Comparison of ENCODE assay signal across 8 mouse cellular contexts in genomic region chr10:80557346-80557965, GRCm38 (mm10). TPM values are rescaled to one million over a fixed set of nuclear protein-coding genes. Genes with fewer than 3 reads are reported as not detected.
A peak's percentile ranks its signal among the peaks of the same experiment; 100 is the strongest.
DNase-seq lines count a peak whose midpoint lies in the region; ATAC-seq and TF ChIP-seq lines count a peak whose summit lies in the region.

No protein-coding gene starts in this region.

- 16% methylated on average over 5 of the region's 5 CpGs for whole genome bisulfite sequencing in heart, adult 2 months
- WGBS in lung, embryonic 16.5 days: 21% methylated on average over 5 of the region's 5 CpGs

- H3K79me2 ChIP-seq in C2C12 (ENCODE audit: control insufficient read depth, insufficient read depth): peaks cover 90% of the 10 kb centered on the region
- peaks cover 31% of the 10 kb centered on the region for H3K79me2 ChIP-seq in heart, adult 2 months (replicated peaks; ENCODE audit: control insufficient read depth, insufficient read depth, low read length)

- H3ac ChIP-seq in C2C12 (ENCODE audit: control insufficient read depth, insufficient read length, low read depth): no peak overlapping the region

- no peaks in the 10 kb centered on the region for H3K27me3 ChIP-seq in C2C12 (ENCODE audit: control insufficient read depth, insufficient read depth, insufficient read length)
- no peaks in the 10 kb centered on the region for H3K27me3 ChIP-seq in G1E (ENCODE audit: insufficient read depth, low read length)
- no peaks in the 10 kb centered on the region for H3K27me3 ChIP-seq in heart, adult 2 months (ENCODE audit: control insufficient read depth, insufficient read depth, low read length)
- H3K27me3 ChIP-seq in lung, embryonic 16.5 days (ENCODE audit: control insufficient read depth, insufficient read depth, low read depth, low read length): no peaks in the 10 kb centered on the region

- peaks cover 74% of the 10 kb centered on the region for H3K4me1 ChIP-seq in G1E (ENCODE audit: insufficient read depth, low read depth, low read length)
- peaks cover 28% of the 10 kb centered on the region for H3K4me1 ChIP-seq in heart, adult 2 months (ENCODE audit: control insufficient read depth, insufficient read depth, low read length)
- peaks cover 30% of the 10 kb centered on the region for H3K4me1 ChIP-seq in lung, embryonic 16.5 days (replicated peaks; ENCODE audit: control insufficient read depth, insufficient read depth, low read length)

- intact Hi-C loops in heart, adult 2 months (cut with DNase I): loop anchor here (5.0 to 10.0 kb wide), 2 partner anchors 50 to 263 kb away; partner anchors contain the start of genes Apc2 and Rps15

- H3K9ac ChIP-seq in heart, adult 2 months (ENCODE audit: low read depth, low read length): no peak overlapping the region
- H3K9ac ChIP-seq in lung, embryonic 16.5 days (ENCODE audit: low read length): peak overlapping the region; percentile 39

- H3K27ac ChIP-seq in heart, adult 2 months: no peak overlapping the region
- peak overlapping the region; percentile 25 for H3K27ac ChIP-seq in lung, embryonic 16.5 days (ENCODE audit: low read length)

- no peaks in the 10 kb centered on the region for H3K9me3 ChIP-seq in G1E (replicated peaks)
- H3K9me3 ChIP-seq in lung, embryonic 16.5 days (ENCODE audit: control insufficient read depth, low read length): no peaks in the 10 kb centered on the region

- 0 out of 2 replicates have a peak overlapping the region, but pooled peaks have one; percentile 2 for H3K4me2 ChIP-seq in lung, embryonic 16.5 days (ENCODE audit: low read depth, low read length)

- no peak for TF ChIP-seq EP300 in heart, adult 2 months (IDR thresholded peaks at IDR 0.05; ENCODE audit: insufficient read depth, low read depth, low read length)

- DNase-seq in G1E (ENCODE audit: low spot score): no peak
- peak; percentile 74 for DNase-seq in cerebellum, adult 9-11 months
- DNase-seq in heart, adult 2 months: peak; percentile 71 to 80
- DNase-seq in kidney, postnatal 25 days: peak; percentile 90 to 93
- DNase-seq in skeletal muscle tissue, adult 2 months (ENCODE audit: low read depth, low spot score): peak; percentile 54

- H3K36me3 ChIP-seq in C2C12 (ENCODE audit: control insufficient read depth, insufficient read depth): no peaks in the 10 kb centered on the region
- H3K36me3 ChIP-seq in G1E (replicated peaks): peaks cover 66% of the 10 kb centered on the region
- H3K36me3 ChIP-seq in heart, adult 2 months (ENCODE audit: control insufficient read depth, insufficient read depth, low read length): peaks cover 5% of the 10 kb centered on the region; the same call in 1 of the 2 replicates
- no peaks in the 10 kb centered on the region for H3K36me3 ChIP-seq in lung, embryonic 16.5 days (ENCODE audit: control insufficient read depth, insufficient read depth, low read length)

- ATAC-seq in G1E (ENCODE audit: extremely low read depth, insufficient number of reproducible peaks, low FRiP score, poor library complexity, severe bottlenecking): no peak
- no peak for ATAC-seq in lung, embryonic 16.5 days (ENCODE audit: low read depth)
- ATAC-seq in inflammation-experienced regulatory T-cells, adult 6 months: no peak

- H3K79me3 ChIP-seq in C2C12 (ENCODE audit: low read depth): peaks cover 74% of the 10 kb centered on the region

- no peak for TF ChIP-seq POLR2A in heart, adult 2 months (IDR thresholded peaks at IDR 0.05; ENCODE audit: insufficient read depth, low read depth, low read length)

- peak; percentile 70 for TF ChIP-seq CTCF in C2C12 (IDR thresholded peaks at IDR 0.05; ENCODE audit: control insufficient read depth, insufficient read depth, insufficient read length)
- peak; percentile 60; the same call in 1 of the 2 replicates for TF ChIP-seq CTCF in G1E (IDR thresholded peaks at IDR 0.05; ENCODE audit: low read depth, low read length)
- peak; percentile 82 for TF ChIP-seq CTCF in heart, adult 2 months (IDR thresholded peaks at IDR 0.05)

- H3K4me3 ChIP-seq in C2C12 (ENCODE audit: insufficient read depth, poor library complexity, severe bottlenecking) (no peak overlapping the region), G1E (ENCODE audit: low read depth, low read length) (no peak overlapping the region; the same call in 1 of the 2 replicates)
- no peak overlapping the region for H3K4me3 ChIP-seq in heart, adult 2 months
- H3K4me3 ChIP-seq in lung, embryonic 16.5 days (ENCODE audit: low read length): no peak overlapping the region

TF ChIP-seq in C2C12, 6 proteins besides CTCF, POLR2A, EP300 and RAD21:
- TF ChIP-seq CEBPB (IDR thresholded peaks at IDR 0.05; ENCODE audit: low read depth) (no peak), FOSL1 (IDR thresholded peaks at IDR 0.05; ENCODE audit: insufficient read depth, low read length, poor library complexity, severe bottlenecking) (no peak), MYOG (IDR thresholded peaks at IDR 0.05; ENCODE audit: control insufficient read depth, extremely low read depth, insufficient read length) (no peak), MYOD1 (IDR thresholded peaks at IDR 0.05; ENCODE audit: control insufficient read depth, insufficient read length, low read depth) (no peak), USF1 (IDR thresholded peaks at IDR 0.05; ENCODE audit: low read depth) (no peak), MAX (IDR thresholded peaks at IDR 0.05) (no peak)

RNA-seq across cellular contexts. Expression of gene Rexo1, which starts 3.9 kb away (rescaled TPM):
- polyA plus RNA-seq in C2C12 (2012; fragmentation: generic; extraction: Trizol) (23.0 TPM), G1E (2012) (148 and 173 TPM in 2 replicates)
- total RNA-seq in G1E (2014; fragmentation: Nextera tagmentation) (62.1 and 68.3 TPM in 2 replicates), G1E (2017) (10.9 and 14.3 TPM in 2 replicates)
- total RNA-seq in heart, adult 2 months (2021): 10 to 100 TPM; 11.6 to 12.3 TPM
- 19.5 and 19.8 TPM in 2 replicates for polyA plus RNA-seq in heart, adult 2 months (2012; rRNA removed)
- polyA plus RNA-seq in lung, embryonic 16.5 days (2015; fragmentation: Nextera tagmentation; extraction: Ambion mirVana): 20.6 and 22.1 TPM in 2 replicates
- polyA plus RNA-seq in inflammation-experienced regulatory T-cells, adult 6 months (2017; shearing (Covaris generic)): 10 to 100 TPM; 11.3 to 18.6 (median 14.9) TPM

RNA-seq across cellular contexts. Expression of gene Atp8b3, which starts 18.5 kb away (rescaled TPM):
- polyA plus RNA-seq in C2C12 (2012; fragmentation: generic; extraction: Trizol) (0.13 TPM), G1E (2012) (0.02 TPM in 1 of 2 replicates, not detected in the other)
- total RNA-seq in G1E (2014; fragmentation: Nextera tagmentation) (not detected in 2 replicates), G1E (2017) (0.05 and 0.06 TPM in 2 replicates)
- not detected for total RNA-seq in heart, adult 2 months (2021)
- polyA plus RNA-seq in heart, adult 2 months (2012; rRNA removed): 0.39 and 0.50 TPM in 2 replicates
- 0.05 and 0.09 TPM in 2 replicates for polyA plus RNA-seq in lung, embryonic 16.5 days (2015; fragmentation: Nextera tagmentation; extraction: Ambion mirVana)
- not detected for polyA plus RNA-seq in inflammation-experienced regulatory T-cells, adult 6 months (2017; shearing (Covaris generic))

RNA-seq across cellular contexts. Expression of gene Klf16, which starts 19.7 kb away (rescaled TPM):
- polyA plus RNA-seq in C2C12 (2012; fragmentation: generic; extraction: Trizol) (21.0 TPM), G1E (2012) (105 and 141 TPM in 2 replicates)
- total RNA-seq in G1E (2014; fragmentation: Nextera tagmentation) (10.8 and 14.0 TPM in 2 replicates), G1E (2017) (6.1 and 8.1 TPM in 2 replicates)
- total RNA-seq in heart, adult 2 months (2021): 1 to 10 TPM; 4.0 to 4.4 TPM
- 3.6 and 5.5 TPM in 2 replicates for polyA plus RNA-seq in heart, adult 2 months (2012; rRNA removed)
- 8.2 and 8.3 TPM in 2 replicates for polyA plus RNA-seq in lung, embryonic 16.5 days (2015; fragmentation: Nextera tagmentation; extraction: Ambion mirVana)
- 1 to 10 TPM; 6.3 to 7.1 (median 6.8) TPM for polyA plus RNA-seq in inflammation-experienced regulatory T-cells, adult 6 months (2017; shearing (Covaris generic))

RNA-seq across cellular contexts. Expression of gene Abhd17a, which starts 32.7 kb away (rescaled TPM):
- polyA plus RNA-seq in C2C12 (2012; fragmentation: generic; extraction: Trizol) (103 TPM), G1E (2012) (574 and 928 TPM in 2 replicates)
- total RNA-seq in G1E (2014; fragmentation: Nextera tagmentation) (12.4 and 14.6 TPM in 2 replicates), G1E (2017) (37.8 and 44.0 TPM in 2 replicates)
- 10 to 100 TPM; 40.2 to 46.9 TPM for total RNA-seq in heart, adult 2 months (2021)
- polyA plus RNA-seq in heart, adult 2 months (2012; rRNA removed): 67.3 and 80.0 TPM in 2 replicates
- 77.4 and 80.9 TPM in 2 replicates for polyA plus RNA-seq in lung, embryonic 16.5 days (2015; fragmentation: Nextera tagmentation; extraction: Ambion mirVana)
- polyA plus RNA-seq in inflammation-experienced regulatory T-cells, adult 6 months (2017; shearing (Covaris generic)): 10 to 100 TPM in 2 of 3 experiments, 1 to 10 TPM in 1; 8.6 to 12.0 (median 11.4) TPM

RNA-seq across cellular contexts. Expression of gene Scamp4, which starts 45.2 kb away (rescaled TPM):
- polyA plus RNA-seq in C2C12 (2012; fragmentation: generic; extraction: Trizol): 119 TPM
- total RNA-seq in G1E (2014; fragmentation: Nextera tagmentation): 37.5 and 39.4 TPM in 2 replicates
- 12.7 and 12.9 TPM in 2 replicates for total RNA-seq in G1E (2017)
- 72.8 and 87.0 TPM in 2 replicates for polyA plus RNA-seq in G1E (2012)
- total RNA-seq in heart, adult 2 months (2021): 10 to 100 TPM; 20.8 to 26.9 TPM
- 58.9 and 60.5 TPM in 2 replicates for polyA plus RNA-seq in heart, adult 2 months (2012; rRNA removed)
- 78.8 and 81.8 TPM in 2 replicates for polyA plus RNA-seq in lung, embryonic 16.5 days (2015; fragmentation: Nextera tagmentation; extraction: Ambion mirVana)
- 100 to 1,000 TPM in 2 of 3 experiments, 10 to 100 TPM in 1; 96.2 to 110 (median 108) TPM for polyA plus RNA-seq in inflammation-experienced regulatory T-cells, adult 6 months (2017; shearing (Covaris generic))
